Mouse (Mus musculus): ENCODE data around the gene Dcaf5.

DNA sequence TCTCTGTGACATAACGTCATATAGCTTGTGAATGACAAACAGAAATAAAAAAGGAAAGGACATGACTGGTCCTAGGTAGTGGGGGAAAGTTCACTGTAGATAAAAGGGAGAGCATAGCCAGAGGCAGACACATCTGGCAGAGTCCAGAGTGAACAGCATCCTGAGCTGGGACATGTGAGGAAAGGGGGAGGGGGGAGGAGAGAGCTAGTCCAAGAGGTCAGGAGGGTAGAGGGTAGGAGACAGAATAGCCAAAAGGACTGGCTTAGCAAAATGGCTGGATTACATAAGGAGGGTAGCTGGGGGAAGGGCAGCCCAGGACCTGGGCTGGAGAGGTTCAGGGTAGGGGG is 111.6 kb downstream of the Dcaf5 start:
- TF ChIP-seq CTCF (IDR thresholded peaks at IDR 0.05; ENCODE audit: low read depth) = no peak
- no peak for TF ChIP-seq EP300 (optimal IDR thresholded peaks at IDR 0.05)

All from stomach, postnatal 0 days (tissue).